Mouse (Mus musculus) layer of hippocampus, postnatal 25 days (tissue): ENCODE measurements around the gene Abcc8. TPM values are rescaled to one million over a fixed set of nuclear protein-coding genes. Genes with fewer than 3 reads are reported as not detected.

Experiments
- DNase-seq, 2 experiments: peaks; one replicate each; pipeline ENCODE4 v3.0.0; 2022; ENCODE audit warnings: mixed read lengths in 2 of 2, low spot score in 1 of 2; ENCODE audit errors: extremely low spot score in 1 of 2
- total RNA-seq, 2 experiments: library from RNA; stranded (reverse); gene quantifications; 2 replicates each; pipeline ENCODE4 v1.2.3; 2021

The Abcc8 gene
- total RNA-seq, 2 experiments from 2014 or later: 42.6 to 48.4 TPM

DNA sequence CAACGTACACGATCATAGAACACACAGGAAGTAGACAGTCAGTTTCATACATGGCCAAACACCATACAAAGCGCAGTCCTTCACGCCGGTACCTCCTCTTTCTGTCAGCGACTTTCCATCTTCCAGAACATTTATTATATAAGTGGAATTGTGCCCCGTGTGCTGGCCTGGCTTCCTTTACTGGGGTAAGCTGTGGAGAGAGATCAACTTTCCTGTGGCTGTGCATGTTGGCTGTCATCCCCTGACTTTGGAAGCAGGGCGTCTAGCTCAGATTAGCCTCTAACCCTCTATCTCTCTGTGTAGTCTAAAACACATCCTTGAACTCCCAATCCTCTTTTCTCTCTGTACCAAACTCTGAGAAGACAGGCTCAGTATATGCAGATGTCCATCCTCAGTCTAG is 111.0 kb downstream of the Abcc8 start:
- no peak for DNase-seq

DNA sequence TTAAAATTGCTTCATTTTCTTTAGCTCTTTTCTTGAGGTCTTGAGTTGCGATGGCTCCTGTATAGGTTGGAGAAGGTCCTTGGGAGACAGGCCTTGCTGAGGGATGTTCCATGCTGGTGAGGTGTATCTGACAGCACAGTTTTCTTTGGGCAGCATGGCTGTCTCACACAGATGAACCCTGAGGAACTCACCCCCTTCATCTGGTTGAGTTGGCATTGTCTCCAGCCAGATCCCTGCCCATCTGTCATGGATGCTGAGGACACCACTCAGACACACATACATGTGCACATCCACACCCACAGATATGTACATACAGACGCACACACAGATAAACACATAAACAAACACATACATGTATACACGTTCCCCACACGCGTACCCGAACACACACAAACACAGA is 116.5 kb downstream of the Abcc8 start:
- DNase-seq: no peak

DNA sequence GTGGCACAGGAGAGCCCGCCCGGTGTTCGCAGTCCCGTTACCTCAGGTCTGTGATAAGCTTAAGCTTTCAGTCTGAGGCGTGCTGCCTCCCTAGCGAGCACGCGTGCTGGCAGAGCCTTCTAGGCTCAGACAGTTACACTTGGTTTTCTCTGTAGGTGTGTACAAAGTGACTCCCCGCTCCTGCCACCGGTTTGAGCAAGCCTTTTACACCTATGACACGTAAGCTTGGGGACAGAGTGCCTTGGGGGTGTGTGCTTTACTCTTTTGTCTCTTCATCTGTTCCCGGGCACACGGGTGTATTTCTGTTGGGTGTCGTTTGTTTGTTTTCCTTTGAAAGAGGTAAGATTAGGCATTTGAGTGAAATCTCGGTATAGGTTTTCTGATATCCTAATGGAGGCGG is 118.2 kb downstream of the Abcc8 start:
- no peak for DNase-seq

DNA sequence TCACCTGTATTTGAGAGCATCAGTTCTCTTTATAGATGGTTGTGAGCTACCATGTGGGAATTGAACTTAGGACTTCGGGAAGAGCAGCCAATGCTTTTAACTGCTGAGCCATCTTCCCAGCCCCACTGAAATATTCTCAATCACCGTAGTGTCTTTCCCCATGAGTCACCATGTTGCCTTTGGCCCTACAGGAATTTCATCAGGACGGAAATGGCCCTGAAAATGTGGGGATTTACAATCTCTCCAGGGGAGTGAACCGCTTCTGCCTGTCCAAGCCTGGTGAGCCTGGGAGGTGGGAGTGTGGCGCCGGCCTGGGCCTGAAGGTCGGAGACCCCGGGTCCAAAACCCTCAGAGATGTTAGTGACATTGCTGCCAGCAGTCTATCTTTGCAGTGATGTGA is 119.1 kb downstream of the Abcc8 start:
- no peak for DNase-seq

DNA sequence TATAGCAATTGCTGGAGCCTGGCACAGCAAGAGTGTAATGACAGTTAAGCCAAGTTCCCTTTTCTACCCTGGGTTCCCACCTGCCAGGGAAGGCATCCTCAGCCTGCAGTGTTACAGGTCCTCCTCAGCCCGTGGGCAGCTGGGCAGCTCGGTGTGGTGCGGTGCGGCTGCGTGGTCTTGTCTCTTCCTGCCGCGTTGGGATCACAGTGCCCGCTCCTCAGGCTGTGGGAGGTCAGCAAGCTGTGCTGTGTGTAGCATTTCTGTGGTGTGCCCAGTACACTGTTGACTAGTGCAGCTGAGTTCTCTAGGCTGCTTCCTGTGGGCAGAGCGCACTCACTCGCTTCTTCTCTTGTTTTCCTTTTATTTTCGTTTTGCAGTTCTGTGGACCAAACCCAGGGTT is 121.0 kb downstream of the Abcc8 start:
- DNase-seq: no peak

Other genes with a start within 250 kb of the Abcc8 start
- gene Abcc6, start 149.7 kb downstream of the Abcc8 start, total RNA-seq: 1 to 10 TPM; 2.3 to 4.3 TPM
- gene Nomo1, start 146.3 kb downstream of the Abcc8 start, total RNA-seq: 100 to 1,000 TPM; 103 to 109 TPM
- gene Kcnj11, start 79.3 kb downstream of the Abcc8 start, total RNA-seq: 10 to 100 TPM; 31.8 to 31.9 TPM
- under 1 TPM in 1 of 2 experiments, not detected in 1; 0.28 TPM for gene Ush1c, start 58.5 kb upstream of the Abcc8 start, total RNA-seq
- under 1 TPM; 0.14 to 0.27 TPM for gene Otog, start 61.0 kb upstream of the Abcc8 start, total RNA-seq
- gene Myod1, start 196.4 kb upstream of the Abcc8 start, total RNA-seq: not detected
- 100 to 1,000 TPM; 105 to 112 TPM for gene Kcnc1, start 216.5 kb upstream of the Abcc8 start, total RNA-seq